Mouse (Mus musculus): ENCODE data around the gene Ccrl2. TPM values are rescaled to one million over a fixed set of nuclear protein-coding genes. Genes with fewer than 3 reads are reported as not detected.

The Ccrl2 gene
- 5.8 and 7.2 TPM in 2 replicates for polyA plus RNA-seq (2012; ENCODE audit: insufficient read depth, insufficient read length, missing spikeins)

DNA sequence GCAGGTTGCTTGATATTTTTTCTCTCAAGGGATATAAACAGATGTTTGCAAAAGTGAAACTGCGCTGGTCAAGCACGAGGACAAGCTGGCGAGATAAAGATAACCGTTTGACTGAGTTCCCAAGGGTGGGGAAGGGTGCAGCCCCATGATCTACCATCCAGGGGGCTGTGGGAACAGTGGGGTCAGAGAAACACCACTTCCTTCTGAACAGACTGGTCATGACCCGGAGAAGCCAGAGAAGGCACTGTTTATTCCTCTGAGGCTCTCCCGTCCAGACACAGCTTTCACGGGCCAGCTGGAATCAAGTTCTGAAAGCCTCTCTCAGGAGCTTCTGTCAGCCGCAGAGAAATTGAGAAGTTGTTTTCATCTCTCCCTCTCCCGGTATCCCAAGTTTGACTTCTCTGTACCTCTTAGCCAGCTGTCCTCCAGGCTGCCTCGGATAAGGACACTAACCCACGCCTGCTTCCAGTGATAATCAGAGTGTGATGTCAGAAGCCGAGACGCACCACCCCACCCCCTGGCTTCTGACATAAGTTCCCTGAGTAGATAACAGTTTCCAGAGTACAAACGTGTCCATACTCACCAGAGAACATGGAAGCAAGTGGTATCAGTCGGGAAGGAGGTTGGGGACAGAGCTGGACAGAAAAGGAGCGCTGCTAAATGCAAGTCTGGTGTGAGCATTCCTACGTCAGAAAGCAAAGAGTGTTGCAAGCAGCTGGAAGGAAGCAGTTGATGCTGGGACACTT, at the start of gene Ccrl2:
Gene Ccrl2 (minus strand): TSS at position 722 of the 746 bp plus-strand sequence.
- Histone ChIP-seq H3K27ac (ENCODE audit: insufficient read depth, low read depth, low read length) (peak within 1 kb of the TSS; percentile 4), H3K4me3 (ENCODE audit: insufficient read depth, low read length) (peak within 1 kb of the TSS; percentile 79), H3K4me1 (ENCODE audit: control insufficient read depth, insufficient read depth, low read length) (peaks cover 25% of the 10 kb centered on the region)
- no peak for TF ChIP-seq CTCF (IDR thresholded peaks at IDR 0.05; ENCODE audit: low read depth, low read length)
- no peak for TF ChIP-seq POLR2A (IDR thresholded peaks at IDR 0.05; ENCODE audit: borderline replicate concordance, low read depth, low read length)

- no peak overlapping the region for H3K4me3 ChIP-seq (ENCODE audit: insufficient read depth, low read length)
- TF ChIP-seq POLR2A (IDR thresholded peaks at IDR 0.05; ENCODE audit: borderline replicate concordance, low read depth, low read length): no peak
- no peak for TF ChIP-seq CTCF (IDR thresholded peaks at IDR 0.05; ENCODE audit: low read depth, low read length)
- no peaks in the 10 kb centered on the region for H3K4me1 ChIP-seq (ENCODE audit: control insufficient read depth, insufficient read depth, low read length)
- no peak overlapping the region for H3K27ac ChIP-seq (ENCODE audit: insufficient read depth, low read depth, low read length)
Measured at GRCm38 (mm10) chr9:111103893-111104292, 46.6 kb upstream of the Ccrl2 start.

DNA sequence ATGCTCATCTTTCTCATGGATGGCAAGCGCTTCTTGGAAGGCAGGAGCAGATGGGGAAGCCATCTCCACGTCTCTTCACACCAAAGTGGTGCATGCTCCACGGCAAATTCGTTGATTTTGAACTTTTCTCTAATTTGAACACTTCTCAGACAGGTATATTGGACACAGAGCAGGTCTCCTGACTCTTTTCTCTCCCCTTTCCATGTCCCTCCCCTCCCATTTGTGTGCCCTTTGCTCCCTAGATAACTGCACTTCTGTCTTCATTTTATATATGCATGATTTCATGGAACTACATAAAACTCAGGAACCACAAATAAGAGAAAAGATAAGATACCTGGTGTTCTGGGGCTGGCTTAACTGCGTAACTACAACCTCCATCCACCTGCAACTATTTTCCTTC, 46.0 kb upstream of the Ccrl2 start:
- TF ChIP-seq POLR2A (IDR thresholded peaks at IDR 0.05; ENCODE audit: borderline replicate concordance, low read depth, low read length): no peak
- no peak for TF ChIP-seq CTCF (IDR thresholded peaks at IDR 0.05; ENCODE audit: low read depth, low read length)
- no peaks in the 10 kb centered on the region for H3K4me1 ChIP-seq (ENCODE audit: control insufficient read depth, insufficient read depth, low read length)

GRCm38 (mm10) chr9:111100406-111100805, 43.1 kb upstream of the Ccrl2 start:
- TF ChIP-seq CTCF (IDR thresholded peaks at IDR 0.05; ENCODE audit: low read depth, low read length): no peak
- no peak for TF ChIP-seq POLR2A (IDR thresholded peaks at IDR 0.05; ENCODE audit: borderline replicate concordance, low read depth, low read length)
- Histone ChIP-seq H3K4me3 (ENCODE audit: insufficient read depth, low read length) (no peak overlapping the region), H3K27ac (ENCODE audit: insufficient read depth, low read depth, low read length) (no peak overlapping the region), H3K4me1 (ENCODE audit: control insufficient read depth, insufficient read depth, low read length) (peaks cover 8% of the 10 kb centered on the region)

More for the DNA sequence above, 46.0 kb upstream of the Ccrl2 start:
- H3K27ac ChIP-seq (ENCODE audit: insufficient read depth, low read depth, low read length): no peak overlapping the region
- no peak overlapping the region for H3K4me3 ChIP-seq (ENCODE audit: insufficient read depth, low read length)

GRCm38 (mm10) chr9:111097543-111097942, 40.2 kb upstream of the Ccrl2 start:
- H3K4me3 ChIP-seq (ENCODE audit: insufficient read depth, low read length): no peak overlapping the region
- no peak overlapping the region for H3K27ac ChIP-seq (ENCODE audit: insufficient read depth, low read depth, low read length)
- TF ChIP-seq POLR2A (IDR thresholded peaks at IDR 0.05; ENCODE audit: borderline replicate concordance, low read depth, low read length) (no peak), CTCF (IDR thresholded peaks at IDR 0.05; ENCODE audit: low read depth, low read length) (no peak)
- peaks cover 24% of the 10 kb centered on the region for H3K4me1 ChIP-seq (ENCODE audit: control insufficient read depth, insufficient read depth, low read length)

DNA sequence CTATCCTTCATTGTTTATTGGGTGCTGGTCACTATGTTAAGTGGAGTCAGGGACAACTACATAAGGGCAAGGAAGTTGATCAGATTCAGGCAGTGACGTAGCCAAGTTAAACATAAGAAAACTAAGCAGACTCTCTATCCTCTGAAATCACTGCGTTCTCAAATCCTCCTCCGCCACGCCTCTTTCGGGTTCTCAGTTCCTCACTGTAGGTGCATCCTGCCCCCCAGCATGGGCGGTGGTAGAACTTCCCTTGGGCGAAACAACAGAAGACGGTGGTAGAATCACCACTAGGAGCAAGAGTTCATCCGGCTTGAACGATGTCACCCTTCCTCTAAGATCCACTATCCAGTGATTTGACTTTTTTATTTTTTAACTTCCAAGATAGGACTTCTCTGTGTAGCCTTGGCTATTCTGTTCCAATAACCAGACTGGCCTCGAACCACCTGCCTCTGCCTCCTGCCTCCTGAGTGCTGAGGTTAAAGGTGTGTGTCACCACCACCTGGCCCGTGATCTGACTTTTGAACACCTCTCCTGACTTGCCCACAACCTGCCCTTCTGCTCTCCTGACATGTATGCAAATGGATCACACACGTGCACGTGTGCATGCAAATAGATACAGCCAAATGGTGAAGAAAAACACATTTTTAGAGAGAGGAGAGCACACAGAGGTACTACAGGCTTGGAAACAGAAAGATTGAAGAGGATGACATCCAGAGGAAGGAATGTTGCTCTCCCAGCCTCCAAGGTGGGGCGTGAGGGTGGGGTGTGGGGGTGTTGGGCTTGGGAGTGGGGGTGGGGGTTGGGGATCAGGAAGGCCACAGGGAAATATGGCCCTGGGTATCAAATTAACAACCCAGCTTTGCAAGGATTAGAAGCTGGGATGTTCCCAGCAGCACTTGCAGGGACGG, 39.4 kb upstream of the Ccrl2 start:
- Histone ChIP-seq H3K27ac (ENCODE audit: insufficient read depth, low read depth, low read length) (no peak overlapping the region), H3K4me3 (ENCODE audit: insufficient read depth, low read length) (no peak overlapping the region), H3K4me1 (ENCODE audit: control insufficient read depth, insufficient read depth, low read length) (peaks cover 24% of the 10 kb centered on the region)
- TF ChIP-seq CTCF (IDR thresholded peaks at IDR 0.05; ENCODE audit: low read depth, low read length): no peak
- TF ChIP-seq POLR2A (IDR thresholded peaks at IDR 0.05; ENCODE audit: borderline replicate concordance, low read depth, low read length): no peak

DNA sequence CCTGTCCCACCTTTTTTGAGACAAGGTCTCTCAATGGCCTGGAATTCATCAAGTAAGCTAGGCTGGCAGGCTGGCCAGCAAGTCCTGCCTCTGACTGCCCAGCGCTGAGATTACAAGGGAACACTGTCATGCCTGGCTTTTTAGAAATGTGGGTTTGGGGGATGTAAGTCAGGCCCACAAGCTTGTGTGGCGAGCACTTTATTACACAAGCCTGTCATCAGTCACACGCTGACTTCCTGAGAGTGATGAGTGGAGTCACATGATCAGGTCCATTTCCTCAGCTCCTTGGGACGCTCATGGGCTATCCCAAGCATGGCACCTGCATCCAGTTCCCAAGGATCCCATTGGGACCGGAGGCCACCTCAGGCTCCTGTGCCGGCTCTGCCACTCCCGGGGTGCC, 38.4 kb upstream of the Ccrl2 start:
- H3K4me3 ChIP-seq (ENCODE audit: insufficient read depth, low read length): no peak overlapping the region
- H3K4me1 ChIP-seq (ENCODE audit: control insufficient read depth, insufficient read depth, low read length): peaks cover 24% of the 10 kb centered on the region
- peak overlapping the region; percentile 49; the same call in 1 of the 2 replicates for H3K27ac ChIP-seq (ENCODE audit: insufficient read depth, low read depth, low read length)
- TF ChIP-seq POLR2A (IDR thresholded peaks at IDR 0.05; ENCODE audit: borderline replicate concordance, low read depth, low read length) (no peak), CTCF (IDR thresholded peaks at IDR 0.05; ENCODE audit: low read depth, low read length) (no peak)

GRCm38 (mm10) chr9:111094626-111095025, 37.3 kb upstream of the Ccrl2 start:
- Histone ChIP-seq H3K4me3 (ENCODE audit: insufficient read depth, low read length) (no peak overlapping the region), H3K27ac (ENCODE audit: insufficient read depth, low read depth, low read length) (peak overlapping the region; percentile 49), H3K4me1 (ENCODE audit: control insufficient read depth, insufficient read depth, low read length) (peaks cover 24% of the 10 kb centered on the region)
- TF ChIP-seq CTCF (IDR thresholded peaks at IDR 0.05; ENCODE audit: low read depth, low read length) (no peak), POLR2A (IDR thresholded peaks at IDR 0.05; ENCODE audit: borderline replicate concordance, low read depth, low read length) (no peak)

- Histone ChIP-seq H3K4me1 (ENCODE audit: control insufficient read depth, insufficient read depth, low read length) (peaks cover 24% of the 10 kb centered on the region), H3K4me3 (ENCODE audit: insufficient read depth, low read length) (no peak overlapping the region), H3K27ac (ENCODE audit: insufficient read depth, low read depth, low read length) (no peak overlapping the region)
- TF ChIP-seq CTCF (IDR thresholded peaks at IDR 0.05; ENCODE audit: low read depth, low read length) (peak; percentile 71), POLR2A (IDR thresholded peaks at IDR 0.05; ENCODE audit: borderline replicate concordance, low read depth, low read length) (no peak)
Measured at GRCm38 (mm10) chr9:111093094-111093493, 35.8 kb upstream of the Ccrl2 start.

All from bone marrow macrophage, adult 2 months (primary cell).